Mouse (Mus musculus) embryonic facial prominence, embryonic 10.5 days (tissue): ENCODE results near the gene Htra3. TPM values are rescaled to one million over a fixed set of nuclear protein-coding genes. Genes with fewer than 3 reads are reported as not detected.

Experiments used
- DNase-seq: peaks from one replicate; pipeline ENCODE4 v3.0.0-alpha.2; 2017; ENCODE audit warnings: low spot score
- H3K27ac ChIP-seq: fragments of 300-500 bp; sonication (generic); replicated peaks from 2 replicates; pipeline ENCODE4 v1.5.1; 2016; ENCODE audit warnings: mild to moderate bottlenecking
- H3K27me3 ChIP-seq: fragments of 300-500 bp; sonication (generic); replicated peaks from 2 replicates; pipeline ENCODE4 v1.6.1; 2016; ENCODE audit warnings: low read depth, mild to moderate bottlenecking; ENCODE audit not compliant: poor library complexity, severe bottlenecking
- H3K36me3 ChIP-seq: fragments of 300-500 bp; sonication (generic); replicated peaks from 2 replicates; pipeline ENCODE4 v1.6.1; 2016; ENCODE audit warnings: mild to moderate bottlenecking, moderate library complexity
- H3K4me1 ChIP-seq: fragments of 300-500 bp; sonication (generic); 2 replicates; pipeline ENCODE4 v1.6.1; 2016
- H3K4me3 ChIP-seq: fragments of 300-500 bp; sonication (generic); 2 replicates; pipeline ENCODE4 v1.5.1; 2016; ENCODE audit warnings: mild to moderate bottlenecking, moderate library complexity
- H3K9me3 ChIP-seq: fragments of 300-500 bp; sonication (generic); 2 replicates; pipeline ENCODE4 v1.6.1; 2016; ENCODE audit warnings: mild to moderate bottlenecking
- WGBS: fragments of 180-500 bp; shearing (Covaris S2); methylation state at CpG from one replicate; pipeline ENCODE4 v1.1.7; 2016; 5-methylcytosine and 5-hydroxymethylcytosine counted together
- polyA plus RNA-seq: library from polyadenylated mRNA; unstranded; fragments of >200 nt; fragmentation: Nextera tagmentation; extraction: Ambion mirVana; gene quantifications from 2 replicates; pipeline ENCODE4 v1.2.1, GENCODE M21; 2016

The Htra3 gene
- polyA plus RNA-seq, 1 experiment from 2014 or later: 4.2 TPM

DNA sequence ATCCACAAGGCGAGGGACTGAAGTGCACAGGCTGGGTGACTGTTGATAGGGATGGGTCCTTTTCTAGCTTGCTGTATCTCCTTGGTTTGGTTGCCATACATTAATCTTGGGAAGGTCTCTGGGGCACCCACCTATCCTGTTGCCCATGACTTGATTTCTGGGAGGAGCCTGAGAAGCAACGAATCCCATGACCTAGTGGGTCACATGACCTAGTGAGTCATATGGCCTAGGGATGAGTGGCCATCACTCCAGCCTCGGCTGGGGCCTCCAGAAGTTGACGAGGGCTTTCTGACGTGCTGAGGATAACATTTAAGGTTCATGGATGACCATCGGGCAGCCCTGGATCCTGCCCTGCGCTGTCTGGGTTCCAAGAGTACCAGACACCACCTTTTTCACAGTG lies 74.2 kb downstream of the Htra3 start:
- Histone ChIP-seq H3K27me3 (no peaks in the 10 kb centered on the region), H3K4me1 (peaks cover 32% of the 10 kb centered on the region), H3K36me3 (peaks cover 29% of the 10 kb centered on the region), H3K9me3 (no peaks in the 10 kb centered on the region), H3K4me3 (no peak overlapping the region), H3K27ac (no peak overlapping the region)
- DNase-seq: no peak
- WGBS: 86% methylated on average over 7 of the region's 7 CpGs

Other genes with a start within 250 kb of the Htra3 start
- gene Cpz, start 154.1 kb downstream of the Htra3 start, polyA plus RNA-seq: 7.1 and 7.6 TPM in 2 replicates
- 10.0 and 10.2 TPM in 2 replicates for gene Trmt44, start 104.7 kb downstream of the Htra3 start, polyA plus RNA-seq
- gene Acox3, start 96.7 kb downstream of the Htra3 start, polyA plus RNA-seq: 10.9 and 11.0 TPM in 2 replicates
- 3.7 and 4.3 TPM in 2 replicates for gene Sh3tc1, start 60.2 kb upstream of the Htra3 start, polyA plus RNA-seq
- 0.38 and 0.51 TPM in 2 replicates for gene Ablim2, start 78.1 kb upstream of the Htra3 start, polyA plus RNA-seq
- gene Afap1, start 213.5 kb upstream of the Htra3 start, polyA plus RNA-seq: 26.6 and 26.8 TPM in 2 replicates